Mouse (Mus musculus) Muller cell, postnatal 12 days (primary cell): ENCODE results near the gene P2ry6.

Experiments
- DNase-seq: peaks from one replicate; pipeline ENCODE4 v3.0.0-alpha.2; 2015; ENCODE audit errors: inconsistent ontology term

Gene P2ry6

GRCm38 (mm10) chr7:100918176-100918575, 56.3 kb downstream of the P2ry6 start:
- DNase-seq: peak; percentile 45

GRCm38 (mm10) chr7:100917751-100918150, 56.7 kb downstream of the P2ry6 start:
- DNase-seq: no peak

- DNase-seq: no peak
These were observed 57.9 kb downstream of the P2ry6 start for GRCm38 (mm10) chr7:100916526-100916925.

GRCm38 (mm10) chr7:100915204-100915603, 59.2 kb downstream of the P2ry6 start:
- no peak for DNase-seq

GRCm38 (mm10) chr7:100911791-100912190, 62.7 kb downstream of the P2ry6 start:
- DNase-seq: peak; percentile 40

- DNase-seq: peak; percentile 83
These were observed 63.1 kb downstream of the P2ry6 start for GRCm38 (mm10) chr7:100911246-100911770.

GRCm38 (mm10) chr7:100908567-100908966, 65.9 kb downstream of the P2ry6 start:
- peak; percentile 60 for DNase-seq

GRCm38 (mm10) chr7:100908061-100908460, 66.4 kb downstream of the P2ry6 start:
- DNase-seq: peak; percentile 75

- peak; percentile 64 for DNase-seq
These were observed 67.2 kb downstream of the P2ry6 start for GRCm38 (mm10) chr7:100907231-100907630.

- DNase-seq: no peak
These were observed 68.2 kb downstream of the P2ry6 start for GRCm38 (mm10) chr7:100906029-100906789.

- no peak for DNase-seq
These were observed 69.4 kb downstream of the P2ry6 start for GRCm38 (mm10) chr7:100905037-100905436.

- no peak for DNase-seq
These were observed 69.8 kb downstream of the P2ry6 start for GRCm38 (mm10) chr7:100904612-100905011.

- DNase-seq: no peak
These were observed 71.9 kb downstream of the P2ry6 start for GRCm38 (mm10) chr7:100902451-100903137.

- DNase-seq: no peak
These were observed 76.6 kb downstream of the P2ry6 start for GRCm38 (mm10) chr7:100897828-100898227.

GRCm38 (mm10) chr7:100894833-100895226, 79.6 kb downstream of the P2ry6 start:
- no peak for DNase-seq

- peak; percentile 58 for DNase-seq
These were observed 80.2 kb downstream of the P2ry6 start for GRCm38 (mm10) chr7:100894057-100894832.

GRCm38 (mm10) chr7:100893249-100894056, 81.0 kb downstream of the P2ry6 start:
- peak; percentile 81 for DNase-seq
